In genomic region chr11:105293101-105293581, GRCm38 (mm10) we compare ENCODE assay signal across 8 mouse cellular contexts. TPM values are rescaled to one million over a fixed set of nuclear protein-coding genes. Genes with fewer than 3 reads are reported as not detected.
A peak's percentile ranks its signal among the peaks of the same experiment; 100 is the strongest.
DNase-seq lines count a peak whose midpoint lies in the region; ATAC-seq and TF ChIP-seq lines count a peak whose summit lies in the region.

No protein-coding gene starts in this region.

- peak overlapping the region; percentile 75 for H3K4me3 ChIP-seq in ES-Bruce4 (ENCODE audit: low read depth, low read length)
- peak overlapping the region; percentile 62 for H3K4me3 ChIP-seq in brown adipose tissue, adult 24 weeks (ENCODE audit: insufficient read depth, low read depth, low read length)
- H3K4me3 ChIP-seq in intestine, embryonic 16.5 days (ENCODE audit: low read length) = peak overlapping the region; percentile 64
- peak overlapping the region; percentile 46 for H3K4me3 ChIP-seq in lung, postnatal 0 days (ENCODE audit: low read depth, low read length)
- H3K4me3 ChIP-seq in stomach, embryonic 16.5 days (replicated peaks; ENCODE audit: low read length) = peak overlapping the region; percentile 66

- H3K4me2 ChIP-seq in intestine, embryonic 16.5 days (ENCODE audit: low read depth, low read length) = peak overlapping the region; percentile 87
- peak overlapping the region; percentile 60 for H3K4me2 ChIP-seq in lung, postnatal 0 days (replicated peaks; ENCODE audit: low read depth, low read length)
- H3K4me2 ChIP-seq in stomach, embryonic 16.5 days (ENCODE audit: low read depth, low read length) = peak overlapping the region; percentile 68

- TF ChIP-seq CTCF in ES-Bruce4 (IDR thresholded peaks at IDR 0.05; ENCODE audit: low read depth, low read length) = no peak
- no peak for TF ChIP-seq CTCF in lung, postnatal 0 days (IDR thresholded peaks at IDR 0.05)

- no peaks in the 10 kb centered on the region for H3K9me3 ChIP-seq in ES-Bruce4 (replicated peaks; ENCODE audit: control insufficient read depth, insufficient read depth, low read length, poor library complexity, severe bottlenecking)
- H3K9me3 ChIP-seq in intestine, embryonic 16.5 days (ENCODE audit: control insufficient read depth, low read length) = no peaks in the 10 kb centered on the region
- no peaks in the 10 kb centered on the region for H3K9me3 ChIP-seq in lung, postnatal 0 days (ENCODE audit: low read length)
- no peaks in the 10 kb centered on the region for H3K9me3 ChIP-seq in stomach, embryonic 16.5 days (replicated peaks; ENCODE audit: control insufficient read depth, low read length)

- no peak for TF ChIP-seq EP300 in ES-Bruce4 (IDR thresholded peaks at IDR 0.05; ENCODE audit: insufficient read depth, low read depth, low read length)
- TF ChIP-seq EP300 in lung, postnatal 0 days (IDR thresholded peaks at IDR 0.05) = no peak

- H3K4me1 ChIP-seq in ES-Bruce4 (ENCODE audit: control insufficient read depth, insufficient read depth, low read length) = no peaks in the 10 kb centered on the region
- peaks cover 13% of the 10 kb centered on the region for H3K4me1 ChIP-seq in brown adipose tissue, adult 24 weeks (ENCODE audit: control insufficient read depth, insufficient read depth, insufficient read length, low read length)
- H3K4me1 ChIP-seq in intestine, embryonic 16.5 days (ENCODE audit: control insufficient read depth, insufficient read depth, low read length) = peaks cover 16% of the 10 kb centered on the region
- H3K4me1 ChIP-seq in lung, postnatal 0 days (ENCODE audit: insufficient read depth, low read depth, low read length) = peaks cover 6% of the 10 kb centered on the region; the same call in 1 of the 2 replicates
- H3K4me1 ChIP-seq in stomach, embryonic 16.5 days (ENCODE audit: control insufficient read depth, insufficient read depth, low read length) = peaks cover 14% of the 10 kb centered on the region

- no peak overlapping the region for H3K27ac ChIP-seq in ES-Bruce4 (ENCODE audit: insufficient read depth, low read length)
- 0 out of 2 replicates have a peak overlapping the region, but pooled peaks have one; percentile 60 for H3K27ac ChIP-seq in brown adipose tissue, adult 24 weeks (replicated peaks; ENCODE audit: low read depth, low read length)
- peak overlapping the region; percentile 63 for H3K27ac ChIP-seq in intestine, embryonic 16.5 days (ENCODE audit: low read length)
- peak overlapping the region; percentile 72 for H3K27ac ChIP-seq in lung, postnatal 0 days (ENCODE audit: low read length)
- peak overlapping the region; percentile 91 for H3K27ac ChIP-seq in stomach, embryonic 16.5 days (ENCODE audit: low read length)

- peak; percentile 34 for ATAC-seq in intestine, embryonic 16.5 days
- peak; percentile 30; the same call in 1 of the 2 replicates for ATAC-seq in lung, postnatal 0 days
- 0 out of 2 replicates have a peak, but pooled peaks have one; percentile 27 for ATAC-seq in stomach, embryonic 16.5 days (ENCODE audit: insufficient read depth, low FRiP score)

- H3K36me3 ChIP-seq in ES-Bruce4 (ENCODE audit: control insufficient read depth, insufficient read depth, low read length, poor library complexity, severe bottlenecking) = no peaks in the 10 kb centered on the region
- H3K36me3 ChIP-seq in intestine, embryonic 16.5 days (ENCODE audit: control insufficient read depth, insufficient read depth, low read length) = peaks cover 2% of the 10 kb centered on the region; the same call in 1 of the 2 replicates
- H3K36me3 ChIP-seq in lung, postnatal 0 days (ENCODE audit: insufficient read depth, low read length) = no peaks in the 10 kb centered on the region
- H3K36me3 ChIP-seq in stomach, embryonic 16.5 days (ENCODE audit: control insufficient read depth, insufficient read depth, low read length) = no peaks in the 10 kb centered on the region

- peak overlapping the region; percentile 36; the same call in 1 of the 2 replicates for H3K9ac ChIP-seq in ES-Bruce4 (ENCODE audit: low read depth, poor library complexity, severe bottlenecking)
- H3K9ac ChIP-seq in intestine, embryonic 16.5 days (ENCODE audit: low read depth, low read length) = peak overlapping the region; percentile 72
- 0 out of 2 replicates have a peak overlapping the region, but pooled peaks have one; percentile 27 for H3K9ac ChIP-seq in lung, postnatal 0 days (replicated peaks; ENCODE audit: low read depth)
- H3K9ac ChIP-seq in stomach, embryonic 16.5 days (ENCODE audit: low read length) = peak overlapping the region; percentile 76

- 4% methylated on average over 26 of the region's 26 CpGs for WGBS in intestine, embryonic 16.5 days
- WGBS in lung, postnatal 0 days = 2% methylated on average over 15 of the region's 26 CpGs
- 5% methylated on average over 25 of the region's 26 CpGs for WGBS in stomach, embryonic 16.5 days

- no peak for TF ChIP-seq POLR2A in ES-Bruce4 (IDR thresholded peaks at IDR 0.05; ENCODE audit: insufficient read depth, low read length)

- intact Hi-C loops in gastrocnemius, postnatal 36 days (cut with DNase I) = no loop called here

- H3K27me3 ChIP-seq in ES-Bruce4 (ENCODE audit: control insufficient read depth, insufficient read depth, low read length, poor library complexity, severe bottlenecking) = peaks cover 2% of the 10 kb centered on the region; the same call in 1 of the 2 replicates
- H3K27me3 ChIP-seq in intestine, embryonic 16.5 days (replicated peaks; ENCODE audit: control insufficient read depth, insufficient read depth, low read length) = peaks cover 17% of the 10 kb centered on the region
- H3K27me3 ChIP-seq in lung, postnatal 0 days (replicated peaks; ENCODE audit: insufficient read depth, low read length) = no peaks in the 10 kb centered on the region
- H3K27me3 ChIP-seq in stomach, embryonic 16.5 days (ENCODE audit: control insufficient read depth, insufficient read depth, low read length) = no peaks in the 10 kb centered on the region

- peak; percentile 54 to 70 for DNase-seq in gastrocnemius, postnatal 36 days
- peak; percentile 77 for DNase-seq in lung, postnatal 0 days (ENCODE audit: low spot score)
- no peak for DNase-seq in thymus, postnatal 0 days (ENCODE audit: low spot score)
- DNase-seq in right cerebral cortex, postnatal 25 days = no peak

RNA-seq across cellular contexts. Expression of gene Mrc2, which starts 0.7 kb away (rescaled TPM):
- polyA plus RNA-seq in ES-Bruce4 (2011; ENCODE audit: insufficient read depth, insufficient read length, low read depth, missing spikeins) = 4.5 and 5.0 TPM in 2 replicates
- polyA plus RNA-seq in brown adipose tissue, adult 24 weeks (2012; ENCODE audit: insufficient read depth, insufficient read length, missing spikeins) = 2.6 and 3.7 TPM in 2 replicates
- total RNA-seq in gastrocnemius, postnatal 36 days (2021) = 10 to 100 TPM; 12.9 to 16.0 TPM
- polyA plus RNA-seq in intestine, embryonic 16.5 days (2015; fragmentation: Nextera tagmentation; extraction: Ambion mirVana) = 6.8 and 6.9 TPM in 2 replicates
- polyA plus RNA-seq in lung, postnatal 0 days (2015; fragmentation: Nextera tagmentation; extraction: Ambion mirVana) = 20.0 and 22.6 TPM in 2 replicates
- 12.7 and 13.4 TPM in 2 replicates for polyA plus RNA-seq in stomach, embryonic 16.5 days (2015; fragmentation: Nextera tagmentation; extraction: Ambion mirVana)
- polyA plus RNA-seq in thymus, postnatal 0 days (2015; fragmentation: Nextera tagmentation; extraction: Ambion mirVana) = 0.74 and 0.84 TPM in 2 replicates

Comparison
In these comparisons a context has a peak if more than half of its experiments do, and no peak if none do; other contexts are left out.
1. DNase-seq: peak in gastrocnemius, postnatal 36 days (2 of 2) and lung, postnatal 0 days (single experiment); none in thymus, postnatal 0 days (single experiment) and right cerebral cortex, postnatal 25 days (single experiment).
2. Peak in every context shown above with its lines, with median percentiles within 50 percentile points of each other: H3K4me3 ChIP-seq, H3K9ac ChIP-seq, ATAC-seq and H3K4me2 ChIP-seq.